Mouse (Mus musculus) 3T3-L1 (cell line): ENCODE data around the gene Sox8.

ENCODE experiments used
- DNase-seq: peaks from one replicate; pipeline ENCODE4 v3.0.0-alpha.2; 2015; ENCODE audit warnings: low read depth, low spot score

Gene Sox8

DNA sequence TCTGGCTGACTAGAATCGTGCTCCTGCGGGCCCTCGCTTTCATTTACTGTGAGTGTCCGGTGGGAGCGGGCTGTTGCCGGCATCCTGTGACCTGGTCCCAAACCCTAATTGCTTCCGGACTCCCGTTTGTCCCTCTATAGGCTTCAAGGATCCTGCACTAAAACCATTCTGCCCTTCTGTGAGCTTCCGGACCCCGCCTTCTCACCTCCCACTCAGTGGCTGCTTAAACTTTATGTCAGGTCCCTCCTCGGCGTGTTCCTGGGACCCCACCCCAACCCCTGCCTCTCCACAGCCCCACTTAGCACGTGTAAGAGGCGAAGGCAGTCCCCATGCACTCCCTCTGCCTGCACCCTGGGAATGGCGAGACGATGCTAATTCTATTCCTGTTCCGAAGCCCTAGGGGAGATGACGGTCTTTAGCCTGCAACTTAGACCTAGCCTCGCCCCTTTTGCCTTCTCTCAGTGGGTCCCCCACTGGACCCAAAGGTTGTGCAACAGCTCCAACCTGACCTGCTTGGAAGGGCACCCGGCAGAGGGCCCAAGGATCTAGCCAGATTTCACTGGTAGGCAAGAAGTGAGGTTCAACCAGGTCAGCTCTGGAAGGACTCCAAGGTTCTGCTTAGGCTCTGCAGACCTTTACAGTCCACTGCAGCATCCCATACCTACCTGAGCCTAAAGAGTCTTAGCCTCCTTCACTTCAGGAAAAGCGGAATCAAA is 9.0 kb upstream of the Sox8 start:
- DNase-seq = peak; percentile 31

DNA sequence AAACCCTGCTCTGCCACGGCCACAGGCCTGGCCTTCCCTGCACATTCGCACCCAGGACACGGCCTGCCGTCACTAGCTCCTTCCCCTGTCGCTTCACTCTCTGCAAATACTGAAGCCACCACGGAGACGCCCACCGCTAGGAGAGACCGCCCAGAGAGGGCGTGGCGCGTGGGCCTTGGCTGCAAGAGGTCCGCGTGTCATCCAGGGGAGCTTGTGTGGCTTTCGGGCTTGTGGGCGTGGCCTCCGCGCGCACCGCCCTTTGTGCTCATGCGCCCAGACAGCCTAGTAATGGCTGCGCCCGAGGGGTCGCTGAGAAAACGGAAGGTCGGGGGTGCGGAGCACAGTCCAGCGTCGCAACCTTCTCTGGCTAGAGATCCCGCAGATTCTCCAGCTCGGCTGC is 8.4 kb upstream of the Sox8 start, which contains the start of gene Lmf1:
Gene Lmf1, plus strand, starts transcription at position 166 of the 400 bp plus-strand sequence.
- DNase-seq = peak; percentile 96

DNA sequence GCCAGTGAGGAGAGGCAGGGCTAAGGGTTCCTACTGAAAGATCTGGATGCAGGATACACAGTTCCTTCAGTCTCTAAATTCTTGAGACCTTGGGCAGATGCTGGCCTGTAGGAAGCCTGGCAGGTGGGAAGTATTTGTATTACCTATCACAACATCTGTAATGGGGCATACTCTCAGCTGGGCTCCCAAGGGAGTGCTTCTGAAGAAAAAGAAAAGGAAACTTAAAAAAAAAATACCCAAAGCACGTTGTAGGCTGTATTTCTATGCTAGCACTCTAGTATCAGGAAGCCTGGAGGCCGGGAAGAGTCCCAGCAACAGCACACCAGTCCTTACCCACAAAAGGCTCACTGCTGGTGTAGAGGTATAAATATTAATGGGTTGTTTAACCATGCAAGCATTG is 7.2 kb upstream of the Sox8 start:
- no peak for DNase-seq

DNA sequence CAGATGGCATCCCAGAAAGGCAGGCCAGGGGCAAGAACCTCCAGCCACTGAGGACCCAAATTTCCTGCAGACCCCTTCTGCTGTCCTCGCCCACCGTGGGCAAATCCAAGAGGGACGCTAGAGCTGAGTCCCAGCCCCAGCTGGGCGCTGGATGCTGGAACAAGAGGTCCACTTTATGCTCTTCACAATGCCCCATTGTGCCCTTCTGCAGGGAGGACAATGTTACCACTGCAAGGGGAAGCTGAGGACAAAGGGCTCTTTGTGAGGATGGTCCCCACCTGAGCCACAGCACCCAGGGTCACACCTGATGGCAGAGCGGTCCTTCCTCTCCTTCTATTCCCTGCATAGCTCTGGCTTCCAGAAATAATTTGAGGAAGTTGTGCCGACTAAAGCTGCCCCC is 6.8 kb upstream of the Sox8 start:
- DNase-seq = no peak

DNA sequence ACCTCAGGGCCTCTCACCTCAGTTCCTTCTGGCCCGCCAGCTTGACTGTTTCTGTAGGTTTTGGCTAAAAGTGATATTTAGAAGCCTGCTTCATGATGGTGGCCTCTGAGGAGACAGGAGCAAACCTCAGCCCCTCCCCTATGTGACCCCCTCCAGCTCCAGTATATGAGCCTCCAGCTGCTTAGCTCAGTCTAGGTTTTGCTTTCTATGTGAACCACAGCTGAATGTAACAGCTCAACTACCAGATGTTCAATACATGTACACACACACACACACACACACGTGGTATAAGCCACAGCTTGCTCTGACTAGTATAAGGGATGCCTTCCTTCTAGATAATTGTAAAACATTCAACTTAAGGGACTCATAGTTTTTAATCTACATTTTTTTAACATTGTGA is 5.5 kb upstream of the Sox8 start:
- DNase-seq = no peak

DNA sequence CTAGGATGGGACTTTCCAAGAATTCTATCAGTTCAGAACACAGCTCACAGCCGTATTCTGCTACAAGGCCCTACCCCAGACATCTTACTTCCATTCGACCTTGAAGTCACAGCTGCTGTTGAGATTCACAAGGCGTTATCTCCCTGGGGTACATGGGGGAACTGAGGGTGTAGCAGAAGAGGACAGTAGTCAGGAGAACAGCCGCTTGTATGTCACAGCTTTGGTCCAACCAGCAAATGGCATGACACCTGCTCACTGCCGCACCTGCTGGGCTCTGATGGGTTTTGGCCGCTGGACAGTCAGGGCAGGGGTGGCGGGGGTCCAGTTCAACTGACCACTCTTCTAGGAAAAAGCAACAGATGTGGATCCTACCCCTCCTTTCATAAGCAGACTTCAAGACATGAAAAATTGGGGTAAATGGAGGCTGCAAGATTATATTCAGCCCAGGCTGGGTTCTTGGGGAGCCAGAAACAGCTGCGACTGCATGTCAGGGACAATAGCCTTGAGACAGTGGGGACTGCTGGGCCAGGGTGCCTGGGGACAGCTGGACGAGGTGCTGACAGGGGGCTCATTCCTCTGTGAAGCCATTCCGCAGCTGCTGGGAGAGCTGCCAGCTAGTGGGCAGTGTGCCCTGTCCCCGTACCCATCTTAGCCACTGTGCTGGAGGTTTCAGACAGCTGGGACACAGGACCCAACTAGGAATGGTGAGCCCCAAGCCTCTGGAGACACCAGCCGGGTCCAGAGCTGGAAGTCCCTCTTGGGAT is 4.9 kb upstream of the Sox8 start:
- no peak for DNase-seq

DNA sequence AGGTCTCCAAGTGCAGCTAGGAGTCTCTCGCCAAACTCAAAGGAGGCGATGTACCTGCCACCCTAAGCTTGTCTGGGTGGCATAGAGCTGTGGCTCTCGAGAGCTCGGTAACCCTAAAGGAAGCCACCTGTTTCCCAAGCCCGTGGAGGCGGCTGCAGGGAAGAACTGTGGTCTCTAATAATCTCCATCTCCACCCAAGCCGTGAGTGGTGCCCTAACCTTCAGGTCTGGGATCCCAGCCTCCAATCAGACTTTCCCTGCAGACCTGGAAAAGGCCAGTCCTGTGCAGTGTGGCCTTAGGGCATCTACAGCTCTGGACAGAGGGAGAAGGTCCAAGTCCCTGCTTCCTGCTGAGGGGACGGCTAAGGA is 951 bp upstream of the Sox8 start:
- DNase-seq = no peak

DNA sequence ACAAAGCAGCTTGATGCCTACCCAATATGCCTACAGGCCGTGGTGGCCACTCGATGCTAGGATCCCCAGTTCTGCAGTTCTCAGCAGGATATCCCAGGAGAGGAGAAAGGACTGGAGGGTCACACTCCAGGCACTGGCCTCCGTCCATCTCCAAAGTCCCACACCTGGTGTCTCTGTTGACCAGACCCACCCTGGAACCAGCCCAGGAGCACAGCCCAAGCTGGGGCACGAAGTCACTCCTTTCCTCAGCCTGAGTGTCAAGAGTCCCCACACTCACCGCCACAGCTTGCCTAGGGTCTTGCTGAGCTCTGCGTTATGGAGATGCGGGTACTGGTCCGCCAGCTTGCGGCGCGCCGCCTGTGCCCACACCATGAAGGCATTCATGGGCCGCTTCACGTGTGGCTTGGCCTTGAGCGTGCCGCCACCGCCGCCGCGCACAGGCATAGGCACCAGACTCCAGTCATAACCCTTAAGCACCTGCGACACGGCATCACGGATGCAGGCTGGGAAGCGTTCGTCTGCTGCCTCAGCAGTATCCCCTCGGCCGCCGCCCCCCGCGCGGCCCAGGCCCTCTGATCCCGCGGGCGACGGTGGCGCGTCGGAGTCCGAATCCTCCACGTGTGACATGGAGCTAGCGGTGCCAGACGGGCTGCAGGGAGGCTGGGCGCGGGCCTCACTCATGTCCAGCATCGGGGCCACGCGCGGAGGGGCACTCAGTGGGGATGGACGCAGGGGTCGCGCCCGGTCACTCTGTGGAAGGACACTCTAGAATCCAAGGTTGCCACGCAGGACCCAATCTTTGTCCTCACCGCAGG is 446 bp downstream of the Sox8 start:
- no peak for DNase-seq

DNA sequence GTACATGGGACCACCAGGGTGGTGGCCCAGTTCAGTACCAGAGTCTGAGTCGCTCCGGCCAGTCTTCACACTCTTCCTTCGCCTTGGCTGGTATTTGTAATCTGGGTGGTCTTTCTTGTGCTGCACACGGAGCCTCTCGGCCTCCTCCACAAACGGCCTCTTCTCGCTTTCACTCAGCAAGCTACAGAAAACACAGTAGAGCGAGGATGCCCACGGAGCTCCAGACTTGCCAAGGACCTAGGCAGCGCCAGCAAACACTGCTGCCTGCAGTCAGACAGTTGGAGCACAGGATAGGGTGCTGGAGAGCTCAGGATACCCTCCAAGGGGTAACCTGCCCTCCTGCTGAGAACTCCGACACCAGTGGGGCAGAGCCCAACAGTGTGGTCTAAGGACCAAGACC is 1.6 kb downstream of the Sox8 start:
- no peak for DNase-seq

DNA sequence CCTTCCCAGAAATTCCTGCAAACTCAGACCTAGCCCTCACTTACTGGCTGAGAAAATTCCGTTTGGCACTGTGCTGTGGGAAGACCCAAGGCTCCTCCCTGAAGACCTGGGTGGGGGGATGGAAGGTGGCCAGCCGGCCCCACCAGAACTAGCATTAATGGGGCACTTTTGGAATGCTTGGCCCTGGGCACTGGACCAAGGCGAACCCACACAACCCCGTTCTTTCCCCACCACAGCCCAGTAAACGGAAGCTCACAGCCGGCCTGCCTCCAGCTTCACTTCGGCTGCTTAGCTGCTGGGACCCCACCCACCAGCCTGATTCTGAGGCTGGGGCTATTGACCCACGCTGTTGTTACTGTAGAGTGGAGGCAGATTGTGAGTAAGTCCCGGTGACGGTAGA is 2.3 kb downstream of the Sox8 start:
- DNase-seq = no peak

DNA sequence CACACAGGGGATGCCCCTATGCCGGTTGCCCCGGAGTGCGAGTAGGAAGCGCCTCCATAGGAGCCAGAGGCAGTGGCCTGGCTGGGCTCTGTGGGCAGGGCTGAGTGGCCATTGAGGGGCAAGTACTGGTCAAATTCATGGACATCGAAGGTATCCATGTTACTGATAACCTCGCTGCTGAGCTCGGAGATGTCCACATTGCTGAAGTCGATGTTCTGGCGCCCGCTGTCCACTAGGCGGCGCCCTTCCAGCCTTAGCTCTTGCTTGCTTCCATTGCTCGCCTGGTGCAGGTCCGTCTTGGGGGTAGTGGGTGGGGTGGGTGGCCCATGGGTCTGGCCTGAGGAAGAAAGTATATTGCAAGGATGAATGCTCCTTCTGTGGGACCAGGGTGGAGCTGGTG is 2.7 kb downstream of the Sox8 start:
- DNase-seq = peak; percentile 60

DNA sequence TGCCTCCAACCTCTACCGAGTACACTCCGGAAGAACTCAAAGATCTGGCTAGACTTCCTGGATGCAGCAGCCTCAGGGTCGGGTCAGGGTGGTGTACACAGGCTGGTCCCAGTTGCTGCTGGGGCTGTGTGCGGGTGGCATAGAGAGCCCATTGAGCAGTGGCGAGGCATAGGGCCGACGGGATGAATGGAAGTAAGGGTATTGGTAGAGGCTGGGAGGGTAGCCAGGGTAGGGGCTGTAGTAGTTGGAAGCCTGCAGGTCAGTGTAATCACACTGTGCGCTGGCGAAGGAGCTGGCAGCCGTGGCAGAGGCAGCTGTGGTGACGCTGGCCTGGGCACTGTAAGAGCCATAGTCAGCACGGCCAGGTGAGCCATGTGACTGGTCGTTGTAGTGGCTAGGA is 3.2 kb downstream of the Sox8 start:
- DNase-seq = no peak

DNA sequence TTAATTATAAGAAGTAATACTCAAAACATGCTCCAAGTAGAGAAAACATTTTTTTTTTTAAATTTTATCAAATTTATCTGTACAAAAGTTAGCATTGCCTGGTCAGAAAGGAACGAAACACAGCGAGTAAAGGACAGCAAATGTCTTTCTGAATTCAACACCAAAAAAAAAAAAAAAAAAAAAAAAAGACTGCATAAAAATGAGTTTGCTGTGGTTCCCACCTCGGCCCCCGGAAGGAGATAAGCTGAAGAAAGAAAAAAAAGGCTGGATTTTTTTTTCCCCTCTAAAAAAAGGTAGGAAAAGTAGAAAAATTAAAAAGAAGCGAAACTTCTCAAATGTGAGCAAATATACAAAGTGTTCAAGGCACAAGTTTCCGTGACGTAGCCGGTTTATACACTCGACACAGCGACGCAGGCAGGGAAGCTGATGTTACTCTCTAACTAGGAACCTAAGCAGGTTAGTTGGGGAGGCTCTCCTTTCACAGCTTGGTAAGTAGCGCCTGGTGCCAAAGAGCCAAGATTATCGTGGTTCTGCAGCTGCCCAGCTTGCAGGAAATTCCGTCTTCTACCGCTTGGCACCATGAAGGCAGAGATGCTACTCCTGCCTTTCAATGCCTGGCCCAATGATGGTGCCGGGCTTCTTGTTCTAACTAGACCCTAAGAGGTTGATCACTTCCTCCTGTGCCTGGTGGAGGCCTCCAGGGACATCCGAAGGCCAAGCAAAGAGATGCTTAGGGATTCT is 4.5 kb downstream of the Sox8 start:
- no peak for DNase-seq

DNA sequence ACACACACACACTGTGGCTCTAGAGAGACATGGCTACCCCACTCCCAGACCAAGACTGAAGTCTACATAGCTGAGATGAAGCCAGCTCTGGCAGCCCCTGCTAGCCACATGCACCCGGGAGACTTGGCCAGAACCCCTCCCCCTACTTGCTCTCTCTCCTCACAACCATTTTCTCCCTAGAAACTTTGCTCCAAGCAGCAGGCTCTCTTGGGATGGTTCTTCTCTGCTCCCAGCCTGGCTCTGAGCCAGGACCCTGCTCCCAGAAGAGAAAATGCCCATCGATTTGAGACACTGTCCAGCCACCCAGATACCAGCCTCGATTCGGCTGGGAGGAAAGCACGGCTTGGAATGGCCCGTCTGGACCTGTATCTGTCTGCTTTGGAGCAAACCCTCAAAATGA is 5.2 kb downstream of the Sox8 start:
- DNase-seq = no peak

DNA sequence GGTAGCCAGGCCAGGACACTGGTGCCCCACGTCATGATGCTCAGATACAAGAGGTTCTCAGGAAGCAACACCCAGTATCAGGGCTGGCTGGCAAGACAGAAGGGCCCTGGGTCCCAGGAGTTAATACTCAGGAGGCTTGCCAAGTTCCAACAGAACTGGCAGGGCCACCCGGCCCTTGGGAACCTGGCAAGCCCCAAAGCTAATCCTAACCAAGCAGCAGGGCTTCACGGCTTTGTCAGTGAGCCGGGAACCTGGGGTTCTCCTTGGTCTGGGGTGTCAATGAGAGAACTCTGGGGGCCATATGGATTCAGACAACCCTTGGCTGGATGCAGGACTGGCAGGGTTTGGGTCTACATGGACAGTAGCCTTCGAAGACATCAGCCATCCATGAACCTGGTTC is 6.0 kb downstream of the Sox8 start:
- no peak for DNase-seq

DNA sequence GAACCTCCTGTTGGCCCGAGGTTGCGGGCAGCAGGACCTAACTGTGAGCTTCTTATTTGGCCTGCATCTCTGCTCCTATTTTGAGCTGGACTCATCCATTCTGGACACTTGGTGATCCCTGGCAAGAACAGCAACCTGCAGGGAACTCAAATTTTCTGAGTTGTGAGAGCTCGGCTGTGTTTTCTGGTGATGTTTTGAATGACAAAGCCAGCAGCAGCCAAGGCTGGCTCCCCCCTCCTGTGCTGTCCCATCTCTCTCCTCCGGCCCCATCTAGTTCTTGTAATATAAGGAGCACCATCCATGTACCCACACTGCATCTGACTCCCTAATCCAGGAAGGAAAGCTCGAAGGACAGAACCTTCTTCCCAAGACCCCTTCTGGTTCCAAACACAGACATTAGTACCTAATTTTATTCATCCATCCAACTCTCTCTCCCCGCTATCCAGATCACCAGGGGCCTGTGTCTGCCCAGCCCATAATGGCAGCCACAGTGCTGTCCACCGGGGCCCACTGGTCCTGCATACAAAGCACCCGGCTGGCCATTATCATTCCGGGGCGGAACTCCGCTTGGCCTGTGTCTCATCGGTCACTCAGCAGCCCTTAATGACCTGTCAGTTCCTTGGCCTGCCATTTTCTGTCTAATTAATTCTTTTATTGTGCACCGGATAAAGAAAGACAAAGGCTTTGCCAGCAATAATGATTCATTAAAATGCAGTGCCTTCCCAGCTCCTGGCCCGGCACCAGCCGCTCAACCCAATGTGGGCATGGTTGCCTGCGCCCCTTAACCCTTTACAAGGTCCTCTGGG is 9.1 kb downstream of the Sox8 start:
- no peak for DNase-seq

DNA sequence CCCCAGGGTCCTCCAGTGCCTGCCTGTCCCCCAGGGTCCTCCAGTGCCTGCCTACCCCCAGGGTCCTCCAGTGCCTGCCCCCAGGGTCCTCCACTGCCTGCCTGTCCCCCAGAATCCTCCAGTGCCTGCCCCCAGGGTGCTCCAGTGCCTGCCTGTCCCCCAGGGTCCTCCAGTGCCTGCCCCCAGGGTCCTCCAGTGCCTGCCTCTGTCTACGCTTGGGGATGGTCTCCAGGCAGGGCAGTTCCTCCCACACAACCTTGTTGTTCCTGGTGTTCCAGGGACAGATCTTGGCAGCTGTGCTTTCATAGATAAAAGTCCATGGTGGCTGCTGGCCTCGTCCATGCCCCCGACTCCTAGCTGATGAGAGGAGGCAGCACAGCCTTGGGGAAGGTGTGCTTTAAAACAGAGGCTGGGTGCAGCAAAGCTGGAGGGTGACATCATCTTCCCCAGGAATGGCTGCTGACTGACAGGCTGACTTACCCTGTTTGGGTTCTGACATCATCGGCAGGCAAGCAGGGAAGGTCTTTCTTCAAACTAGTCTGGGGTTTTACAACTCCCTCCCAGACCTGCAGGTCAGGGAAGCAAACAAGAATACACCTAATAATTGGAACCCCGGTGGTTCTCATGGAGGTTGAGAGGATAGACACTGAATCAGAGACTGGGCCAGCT is 9.8 kb downstream of the Sox8 start:
- DNase-seq = no peak

DNA sequence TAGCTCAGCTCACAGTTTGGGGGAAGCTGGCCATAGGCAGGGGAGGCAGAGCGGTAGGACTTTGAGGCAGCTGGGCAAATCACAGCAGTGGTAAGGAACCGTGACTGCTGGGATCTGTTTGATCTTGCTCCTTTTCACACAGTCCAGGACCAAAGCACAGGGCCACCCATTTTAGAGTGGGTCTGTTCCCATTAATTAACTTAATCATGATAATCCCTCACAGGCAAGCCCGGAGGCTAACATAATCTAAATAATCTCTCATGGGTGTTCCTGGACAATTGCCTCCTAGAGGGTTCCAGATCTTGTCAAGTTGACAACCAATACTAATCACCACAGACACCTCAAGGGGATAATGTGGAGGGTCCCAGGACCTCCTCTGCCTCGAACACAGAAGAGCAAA is 10.9 kb downstream of the Sox8 start:
- no peak for DNase-seq

DNA sequence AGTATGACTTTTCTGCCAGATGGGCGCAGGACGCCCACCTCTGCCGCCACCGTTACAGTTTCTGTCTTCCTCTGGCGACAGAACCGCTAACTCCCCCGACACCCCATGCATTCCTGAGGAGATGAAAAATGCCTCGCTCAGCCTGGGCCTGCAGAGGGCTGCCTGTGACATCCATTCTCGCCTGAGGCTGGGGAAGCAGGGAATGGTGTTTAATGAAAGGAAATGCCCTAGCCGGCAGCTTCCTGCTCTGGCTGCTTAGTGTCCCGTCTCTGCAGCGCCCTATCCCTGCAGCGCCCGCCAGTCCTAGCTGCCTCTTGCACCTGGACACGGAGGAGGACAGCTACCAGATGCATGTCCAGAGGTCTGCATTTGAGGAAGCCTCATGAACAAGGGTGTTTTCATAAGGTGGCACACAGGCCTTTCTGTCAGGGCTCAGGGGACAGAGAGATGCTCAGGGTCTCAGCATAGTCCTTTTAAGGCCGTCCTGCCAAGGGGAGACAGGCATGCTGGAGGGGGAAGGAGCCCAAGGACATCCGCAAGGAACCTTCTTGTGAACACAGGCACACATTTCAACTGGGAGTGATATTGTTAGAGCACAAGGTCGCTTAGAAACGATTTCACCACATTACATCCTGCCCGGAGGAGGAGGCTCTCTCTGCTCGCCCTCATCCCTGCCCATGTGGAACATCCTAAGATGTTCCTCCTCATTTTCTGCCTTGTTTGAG is 13.7 kb downstream of the Sox8 start:
- no peak for DNase-seq
